Mouse (Mus musculus) ZHBTc4 (cell line): ENCODE data around the gene Zfp934.
A peak's percentile ranks its signal among the peaks of the same experiment; 100 is the strongest.
"Not testable (repeated sequence)": the region's sequence is repeated elsewhere in the genome, so short reads cannot be mapped to it uniquely, and the experiment has no call there.

Source experiments
- DNase-seq: peaks from one replicate; pipeline ENCODE4 v3.0.0-alpha.2; 2011; ENCODE audit warnings: low read depth, low spot score

Gene Zfp934

GRCm38 (mm10) chr13:62571099-62571498 is at the start of gene Zfp934:
TSS of gene Zfp934 (minus strand) at chr13:62571199.
- DNase-seq, result not testable (repeated sequence)

GRCm38 (mm10) chr13:62617449-62617848 is 46.5 kb upstream of the Zfp934 start:
- DNase-seq, result not testable (repeated sequence)

GRCm38 (mm10) chr13:62561696-62562095 is 9.3 kb downstream of the Zfp934 start:
- DNase-seq, result not testable (repeated sequence)

GRCm38 (mm10) chr13:62558189-62559110 is 12.5 kb downstream of the Zfp934 start, which contains the start of gene Zfp935:
TSS of gene Zfp935 (minus strand) at chr13:62558511.
- peak; percentile 51 for DNase-seq

GRCm38 (mm10) chr13:62530129-62530528 is 40.9 kb downstream of the Zfp934 start:
- peak; percentile 27 for DNase-seq

- peak; percentile 90 for DNase-seq
Measured at GRCm38 (mm10) chr13:62510641-62511420, 60.2 kb downstream of the Zfp934 start.

- not testable (repeated sequence) for DNase-seq
Measured at GRCm38 (mm10) chr13:62472661-62473060, 98.3 kb downstream of the Zfp934 start.

GRCm38 (mm10) chr13:62469947-62470346 is 101.1 kb downstream of the Zfp934 start:
- peak; percentile 82 for DNase-seq

- DNase-seq, result peak; percentile 94
Measured at GRCm38 (mm10) chr13:62466424-62467334, 104.3 kb downstream of the Zfp934 start, which contains the start of gene Gm49359. TSS of gene Gm49359 (minus strand) at chr13:62466832.
